ENCODE assay signal across 19 mouse cellular contexts in genomic region chr5:35399704-35400320, GRCm38 (mm10). TPM values are rescaled to one million over a fixed set of nuclear protein-coding genes. Genes with fewer than 3 reads are reported as not detected.
A peak's percentile ranks its signal among the peaks of the same experiment; 100 is the strongest.
DNase-seq lines count a peak whose midpoint lies in the region; ATAC-seq and TF ChIP-seq lines count a peak whose summit lies in the region.
"Had no signal": no experiment of that assay in that cellular context is flagged by ENCODE, and none has a peak within 500 bp of the region (broad histone marks: within the 10 kb centered on the region; RNA-seq: fewer than 3 reads in every experiment).

No protein-coding gene starts in this region.

- 2% methylated on average over 48 of the region's 48 CpGs for WGBS in heart, embryonic 15.5 days
- under 1% methylated on average over 48 of the region's 48 CpGs for WGBS in limb, embryonic 15.5 days
- 2% methylated on average over 45 of the region's 48 CpGs for WGBS in liver, postnatal 0 days (ENCODE audit: insufficient replicate concordance)

- H3K4me2 ChIP-seq in heart, embryonic 15.5 days, result no peak overlapping the region
- 0 out of 2 replicates have a peak overlapping the region, but pooled peaks have one; percentile 12 for H3K4me2 ChIP-seq in limb, embryonic 15.5 days
- H3K4me2 ChIP-seq in liver, postnatal 0 days (ENCODE audit: low read depth, low read length), result no peak overlapping the region
- H3K4me2 ChIP-seq: intestine, embryonic 15.5 days; liver, embryonic 11.5 days had no signal

- H3K36me3 ChIP-seq in heart, embryonic 15.5 days, result no peaks in the 10 kb centered on the region
- no peaks in the 10 kb centered on the region for H3K36me3 ChIP-seq in ES-Bruce4 (ENCODE audit: control insufficient read depth, insufficient read depth, low read length, poor library complexity, severe bottlenecking)
- H3K36me3 ChIP-seq in limb, embryonic 15.5 days, result no peaks in the 10 kb centered on the region
- no peaks in the 10 kb centered on the region for H3K36me3 ChIP-seq in liver, postnatal 0 days (replicated peaks; ENCODE audit: insufficient read depth, low read length)
- H3K36me3 ChIP-seq: intestine, embryonic 15.5 days had no signal

- H3K27ac ChIP-seq in heart, embryonic 15.5 days, result no peak overlapping the region
- no peak overlapping the region for H3K27ac ChIP-seq in ES-Bruce4 (ENCODE audit: insufficient read depth, low read length)
- H3K27ac ChIP-seq in limb, embryonic 15.5 days, result no peak overlapping the region
- H3K27ac ChIP-seq in liver, postnatal 0 days (ENCODE audit: low read depth), result no peak overlapping the region
- H3K27ac ChIP-seq: intestine, embryonic 15.5 days; left cerebral cortex, adult 2 months had no signal

- peaks cover 14% of the 10 kb centered on the region for H3K4me1 ChIP-seq in heart, embryonic 15.5 days (replicated peaks)
- H3K4me1 ChIP-seq in ES-Bruce4 (ENCODE audit: control insufficient read depth, insufficient read depth, low read length), result no peaks in the 10 kb centered on the region
- peaks cover 24% of the 10 kb centered on the region for H3K4me1 ChIP-seq in limb, embryonic 15.5 days
- H3K4me1 ChIP-seq in liver, postnatal 0 days (ENCODE audit: insufficient read depth), result no peaks in the 10 kb centered on the region; the same call in 1 of the 2 replicates

- TF ChIP-seq POLR2A in ES-Bruce4 (IDR thresholded peaks at IDR 0.05; ENCODE audit: insufficient read depth, low read length), result no peak
- TF ChIP-seq POLR2A in brain, embryonic 14.5 days (IDR thresholded peaks at IDR 0.05; ENCODE audit: borderline replicate concordance, extremely low read depth, insufficient read depth, insufficient read length, poor library complexity, severe bottlenecking), result no peak

- DNase-seq in heart, adult 18-20 months, result no peak
- DNase-seq in brain, embryonic 14.5 days (ENCODE audit: low read depth), result peak; percentile 41
- DNase-seq in liver, postnatal 0 days, result no peak
- DNase-seq: adrenal gland, postnatal 10 days; heart, postnatal 10 days; kidney, postnatal 36 days; right cerebral cortex, postnatal 25 days; thymus, postnatal 36 days had no signal

- H3K27me3 ChIP-seq in heart, embryonic 15.5 days, result peaks cover 96% of the 10 kb centered on the region
- peaks cover 33% of the 10 kb centered on the region for H3K27me3 ChIP-seq in ES-Bruce4 (ENCODE audit: control insufficient read depth, insufficient read depth, low read length, poor library complexity, severe bottlenecking)
- H3K27me3 ChIP-seq in limb, embryonic 15.5 days, result peaks cover 95% of the 10 kb centered on the region
- peaks cover 80% of the 10 kb centered on the region for H3K27me3 ChIP-seq in liver, postnatal 0 days (ENCODE audit: insufficient read depth, low read length)

- no peak for TF ChIP-seq CTCF in ES-Bruce4 (IDR thresholded peaks at IDR 0.05; ENCODE audit: low read depth, low read length)
- no peak for TF ChIP-seq CTCF in brain, embryonic 14.5 days (IDR thresholded peaks at IDR 0.05; ENCODE audit: borderline replicate concordance, extremely low read depth, insufficient read depth, insufficient read length)
- no peak for TF ChIP-seq CTCF in liver, postnatal 0 days (IDR thresholded peaks at IDR 0.05; ENCODE audit: low read depth)

- 0 out of 2 replicates have a peak overlapping the region, but pooled peaks have one; percentile 2 for H3K4me3 ChIP-seq in heart, embryonic 15.5 days
- peak overlapping the region; percentile 45 for H3K4me3 ChIP-seq in ES-Bruce4 (ENCODE audit: low read depth, low read length)
- H3K4me3 ChIP-seq in limb, embryonic 15.5 days, result peak overlapping the region; percentile 2; the same call in 1 of the 2 replicates
- H3K4me3 ChIP-seq in liver, postnatal 0 days (ENCODE audit: low read depth, low read length), result no peak overlapping the region
- H3K4me3 ChIP-seq: intestine, embryonic 15.5 days; left cerebral cortex, adult 2 months had no signal

- no peak overlapping the region for H3K9ac ChIP-seq in heart, embryonic 15.5 days
- H3K9ac ChIP-seq in ES-Bruce4 (ENCODE audit: low read depth, poor library complexity, severe bottlenecking), result no peak overlapping the region
- no peak overlapping the region for H3K9ac ChIP-seq in limb, embryonic 15.5 days
- no peak overlapping the region for H3K9ac ChIP-seq in liver, postnatal 0 days (replicated peaks)
- H3K9ac ChIP-seq: intestine, embryonic 15.5 days had no signal

- no peak for ATAC-seq in heart, embryonic 15.5 days (replicated peaks; ENCODE audit: insufficient number of reproducible peaks, insufficient read depth, low FRiP score, low read depth)
- ATAC-seq in limb, embryonic 15.5 days (ENCODE audit: insufficient number of reproducible peaks, low FRiP score, low TSS enrichment, low read depth), result no peak
- no peak for ATAC-seq in liver, postnatal 0 days
- no peak for ATAC-seq in CD4-positive, CD25-positive, alpha-beta regulatory T cell, adult 4 months
- ATAC-seq: intestine, embryonic 15.5 days; lung, postnatal 0 days had no signal

- TF ChIP-seq EP300 in ES-Bruce4 (IDR thresholded peaks at IDR 0.05; ENCODE audit: insufficient read depth, low read depth, low read length), result no peak
- no peak for TF ChIP-seq EP300 in liver, postnatal 0 days (IDR thresholded peaks at IDR 0.05; ENCODE audit: low read depth)

- H3K9me3 ChIP-seq in heart, embryonic 15.5 days (replicated peaks), result no peaks in the 10 kb centered on the region
- no peaks in the 10 kb centered on the region for H3K9me3 ChIP-seq in ES-Bruce4 (replicated peaks; ENCODE audit: control insufficient read depth, insufficient read depth, low read length, poor library complexity, severe bottlenecking)
- H3K9me3 ChIP-seq in limb, embryonic 15.5 days, result no peaks in the 10 kb centered on the region
- no peaks in the 10 kb centered on the region for H3K9me3 ChIP-seq in liver, postnatal 0 days (ENCODE audit: low read length)
- H3K9me3 ChIP-seq: intestine, embryonic 15.5 days had no signal

RNA-seq across cellular contexts. Expression of gene Hmx1, which starts 10.9 kb away (rescaled TPM):
- polyA plus RNA-seq in heart, embryonic 15.5 days (2015; fragmentation: Nextera tagmentation; extraction: Ambion mirVana), result 0.90 TPM in 1 of 2 replicates, not detected in the other
- total RNA-seq in heart, adult 18-20 months (2021), result not detected
- not detected in 2 replicates for polyA plus RNA-seq in ES-Bruce4 (2011; ENCODE audit: insufficient read depth, insufficient read length, low read depth, missing spikeins)
- 0.45 and 1.0 TPM in 2 replicates for polyA plus RNA-seq in brain, embryonic 14.5 days (2012; rRNA removed)
- polyA plus RNA-seq in limb, embryonic 15.5 days (2015; fragmentation: Nextera tagmentation; extraction: Ambion mirVana), result not detected in 2 replicates
- not detected in 2 replicates for polyA plus RNA-seq in liver, postnatal 0 days (2015; fragmentation: Nextera tagmentation; extraction: Ambion mirVana)
- polyA plus RNA-seq in CD4-positive, CD25-positive, alpha-beta regulatory T cell, adult 4 months (2017; shearing (Covaris generic)), result not detected
- total RNA-seq: CH12.LX; granulocyte monocyte progenitor cell, adult 5-6 weeks; heart, postnatal 10 days; left cerebral cortex, adult 2 months had no signal
- polyA plus RNA-seq: cortical plate, adult 2 months; liver, embryonic 11.5 days; lung, postnatal 0 days had no signal
